Mouse (Mus musculus) cerebellum, adult 11 months (tissue): ENCODE data around the gene Larp7.
A peak's percentile ranks its signal among the peaks of the same experiment; 100 is the strongest.

Source experiments
- DNase-seq: peaks from one replicate; pipeline ENCODE4 v3.0.0; 2022

Larp7 gene

DNA sequence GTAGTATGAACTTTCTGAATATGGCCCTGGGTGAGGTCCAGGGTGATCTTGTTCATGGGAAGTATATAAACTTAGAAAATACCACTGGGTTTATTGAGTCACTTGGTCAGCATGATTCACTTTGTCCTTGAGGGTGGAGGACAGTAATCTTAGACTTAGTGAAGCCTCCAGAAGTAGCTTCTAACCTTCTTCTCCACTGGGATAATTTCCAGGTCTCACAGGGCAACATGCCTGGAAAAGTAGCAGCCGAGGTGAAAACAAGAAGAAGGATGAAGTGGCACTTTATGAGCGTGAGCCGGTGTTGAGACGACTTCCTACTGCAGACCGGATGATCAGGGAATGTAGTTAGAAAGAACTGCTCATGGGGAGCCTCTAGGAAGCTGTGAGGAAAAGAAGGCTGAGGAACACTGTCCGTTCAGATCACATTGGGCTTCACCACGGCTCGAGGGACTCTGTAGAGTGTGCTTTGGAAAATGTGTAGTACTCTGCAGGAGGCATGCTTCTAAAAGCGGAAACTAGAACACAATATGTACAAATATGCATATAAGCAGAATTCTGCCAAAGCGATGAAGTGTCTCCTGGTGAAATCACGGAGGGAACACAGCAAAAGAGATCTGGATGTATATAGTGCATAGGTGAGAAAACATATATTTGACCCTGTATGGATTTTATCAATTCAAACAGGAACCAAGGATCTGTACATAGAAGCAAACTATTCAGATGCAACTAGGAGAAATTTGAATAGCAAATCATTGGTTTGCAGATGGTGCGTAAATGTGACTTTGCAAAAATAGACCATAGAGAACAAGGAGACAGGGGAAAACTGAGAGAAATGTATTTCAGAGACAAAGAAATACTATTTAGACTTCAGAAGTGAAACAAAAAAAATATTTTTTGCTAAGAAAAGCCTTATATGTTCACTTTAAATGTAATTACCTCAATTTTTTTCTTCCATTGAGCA, 41.1 kb downstream of the Larp7 start:
- no peak for DNase-seq

- no peak for DNase-seq
Measured at GRCm38 (mm10) chr3:127507878-127508783, 45.0 kb downstream of the Larp7 start.

GRCm38 (mm10) chr3:127498742-127499400, 54.3 kb downstream of the Larp7 start, which contains the start of gene Ank2:
Gene Ank2, minus strand, starts transcription at chr3:127499350.
- peak; percentile 36 for DNase-seq

- DNase-seq: peak; percentile 16
Measured at GRCm38 (mm10) chr3:127498197-127498741, 54.9 kb downstream of the Larp7 start.

DNA sequence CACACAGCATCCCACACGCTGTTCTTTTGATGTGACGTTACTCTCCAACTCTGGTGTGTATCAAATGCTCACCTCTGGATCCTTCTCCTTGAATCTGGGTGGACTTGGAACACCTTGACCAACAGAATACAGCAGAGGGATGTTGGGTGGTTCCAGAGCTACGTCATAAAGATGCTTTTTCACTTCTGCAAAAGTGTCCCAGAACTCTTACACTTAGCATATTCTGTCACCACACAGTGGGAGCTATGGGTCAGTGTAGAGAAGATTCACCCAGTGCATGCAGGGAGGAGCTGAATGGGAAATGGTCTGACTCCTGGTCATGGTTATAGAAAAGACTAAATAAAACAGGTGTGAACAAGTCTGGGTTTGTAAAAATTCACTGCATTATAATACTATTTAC, 60.5 kb downstream of the Larp7 start:
- no peak for DNase-seq

DNA sequence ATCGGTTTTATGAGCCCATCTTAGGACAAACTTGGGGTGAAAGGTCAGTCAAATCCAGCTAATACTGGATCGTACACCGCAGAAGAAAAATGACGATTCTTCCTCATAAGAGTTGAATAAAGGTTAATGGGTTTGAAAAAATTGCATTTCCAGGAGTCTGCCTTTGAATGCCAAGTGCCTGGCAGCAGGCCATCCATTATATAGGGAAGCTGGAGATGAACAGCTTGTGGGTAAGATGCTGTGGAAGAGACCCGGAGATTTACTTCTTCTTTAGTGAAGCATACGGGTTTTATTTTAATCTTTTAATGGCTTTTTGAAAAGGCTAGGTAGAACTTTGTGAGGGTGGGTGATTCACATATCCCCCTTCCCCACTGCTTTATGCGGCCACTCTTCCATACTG, 65.8 kb downstream of the Larp7 start:
- DNase-seq: no peak
